Mouse (Mus musculus) forebrain, embryonic 15.5 days (tissue): ENCODE measurements around the gene Dhx8. TPM values are rescaled to one million over a fixed set of nuclear protein-coding genes. Genes with fewer than 3 reads are reported as not detected.

ENCODE experiments used
- ATAC-seq: fragments of 200-750 bp; cut with Nextera tagmentation; replicated peaks from 2 replicates; pipeline ENCODE4 v1.8.0; 2017; ENCODE audit warnings: mild to moderate bottlenecking, moderate TSS enrichment, moderate library complexity
- H3K27ac ChIP-seq: fragments of 300-500 bp; sonication (generic); replicated peaks from 2 replicates; pipeline ENCODE4 v1.5.1; 2015; ENCODE audit warnings: mild to moderate bottlenecking, inconsistent platforms
- H3K27me3 ChIP-seq: fragments of 300-500 bp; sonication (generic); 2 replicates; pipeline ENCODE4 v1.6.1; 2015; ENCODE audit warnings: inconsistent platforms
- H3K36me3 ChIP-seq: fragments of 300-500 bp; sonication (generic); 2 replicates; pipeline ENCODE4 v1.6.1; 2015; ENCODE audit warnings: mild to moderate bottlenecking, inconsistent platforms
- H3K4me1 ChIP-seq: fragments of 300-500 bp; sonication (generic); 2 replicates; pipeline ENCODE4 v1.6.1; 2015; ENCODE audit warnings: inconsistent platforms
- H3K4me2 ChIP-seq: fragments of 300-500 bp; sonication (generic); replicated peaks from 2 replicates; pipeline ENCODE4 v1.6.1; 2015; ENCODE audit warnings: mild to moderate bottlenecking, inconsistent platforms
- H3K4me3 ChIP-seq: fragments of 300-500 bp; sonication (generic); 2 replicates; pipeline ENCODE4 v1.5.1; 2015; ENCODE audit warnings: mild to moderate bottlenecking, inconsistent platforms
- H3K9ac ChIP-seq: fragments of 300-500 bp; sonication (generic); replicated peaks from 2 replicates; pipeline ENCODE4 v1.6.1; 2015; ENCODE audit warnings: mild to moderate bottlenecking, inconsistent platforms
- H3K9me3 ChIP-seq: fragments of 300-500 bp; sonication (generic); 2 replicates; pipeline ENCODE4 v1.6.1; 2016; ENCODE audit warnings: inconsistent platforms
- WGBS: fragments of 180-500 bp; shearing (Covaris S2); methylation state at CpG from one replicate; pipeline ENCODE4 v1.1.7; 2015; ENCODE audit warnings: mixed read lengths; 5-methylcytosine and 5-hydroxymethylcytosine counted together
- polyA plus RNA-seq: library from polyadenylated mRNA; unstranded; fragments of >200 nt; fragmentation: Nextera tagmentation; extraction: Ambion mirVana; gene quantifications from 2 replicates; pipeline ENCODE4 v1.2.1, GENCODE M21; 2015

Gene Dhx8
- polyA plus RNA-seq, 1 experiment from 2014 or later: 40.0 TPM

DNA sequence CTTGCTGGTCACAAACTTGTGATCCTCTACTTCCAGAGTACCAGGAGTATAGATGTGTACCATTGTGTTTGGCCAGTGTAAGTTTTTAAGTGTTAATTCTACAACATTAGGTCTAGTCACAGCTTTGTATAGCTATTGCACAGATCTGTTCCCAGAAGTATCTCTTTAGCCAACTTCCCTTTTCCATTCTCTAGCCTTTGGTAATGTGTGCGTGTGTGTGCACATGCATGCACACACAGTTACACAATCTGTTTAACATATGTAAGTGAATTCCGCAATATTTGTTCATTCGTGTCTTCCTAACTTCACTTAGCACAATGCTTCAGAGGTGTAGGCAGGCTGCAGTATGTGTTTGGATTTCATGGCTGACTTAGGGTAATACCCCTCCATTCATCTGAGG is 26.8 kb downstream of the Dhx8 start:
- Histone ChIP-seq H3K27me3 (no peaks in the 10 kb centered on the region), H3K4me2 (no peak overlapping the region), H3K4me3 (no peak overlapping the region), H3K36me3 (peaks cover 84% of the 10 kb centered on the region), H3K9ac (no peak overlapping the region), H3K4me1 (no peaks in the 10 kb centered on the region), H3K9me3 (no peaks in the 10 kb centered on the region), H3K27ac (no peak overlapping the region)
- ATAC-seq: no peak
- 96% methylated on average over 3 of the region's 3 CpGs for WGBS

- no peak overlapping the region for H3K9ac ChIP-seq
- no peaks in the 10 kb centered on the region for H3K9me3 ChIP-seq
- no peaks in the 10 kb centered on the region for H3K27me3 ChIP-seq
- no peak overlapping the region for H3K27ac ChIP-seq
- H3K4me1 ChIP-seq: no peaks in the 10 kb centered on the region
- H3K36me3 ChIP-seq: peaks cover 83% of the 10 kb centered on the region
- no peak overlapping the region for H3K4me2 ChIP-seq
- ATAC-seq: no peak
- H3K4me3 ChIP-seq: no peak overlapping the region
- WGBS: 50% methylated on average over 7 of the region's 7 CpGs
Observed at GRCm38 (mm10) chr11:101763723-101764122, 31.0 kb downstream of the Dhx8 start.

DNA sequence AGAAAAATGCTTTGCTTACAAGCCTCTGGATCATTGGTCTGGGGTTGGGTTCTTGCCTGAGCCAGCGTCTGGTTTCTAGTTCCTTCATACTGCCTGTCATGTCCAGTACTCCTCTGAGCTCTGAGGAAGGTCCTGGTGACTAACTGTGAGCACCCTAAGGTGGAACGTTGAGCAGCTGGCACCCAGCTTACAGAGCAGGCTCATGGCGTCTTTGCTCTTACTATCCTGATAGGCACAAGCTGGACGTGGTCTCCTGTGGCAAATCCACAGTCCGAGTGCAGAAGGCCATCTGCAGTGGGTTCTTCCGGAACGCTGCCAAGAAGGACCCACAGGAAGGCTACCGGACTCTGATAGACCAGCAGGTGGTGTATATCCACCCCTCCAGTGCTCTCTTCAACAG is 31.8 kb downstream of the Dhx8 start:
- H3K9me3 ChIP-seq: no peaks in the 10 kb centered on the region
- no peaks in the 10 kb centered on the region for H3K27me3 ChIP-seq
- no peaks in the 10 kb centered on the region for H3K4me1 ChIP-seq
- no peak overlapping the region for H3K9ac ChIP-seq
- WGBS: 94% methylated on average over 8 of the region's 8 CpGs
- H3K4me2 ChIP-seq: no peak overlapping the region
- H3K36me3 ChIP-seq: peaks cover 76% of the 10 kb centered on the region
- H3K27ac ChIP-seq: no peak overlapping the region
- no peak for ATAC-seq
- no peak overlapping the region for H3K4me3 ChIP-seq

GRCm38 (mm10) chr11:101767326-101767725 is 34.6 kb downstream of the Dhx8 start:
- Histone ChIP-seq H3K36me3 (peaks cover 58% of the 10 kb centered on the region), H3K9ac (no peak overlapping the region), H3K4me1 (peaks cover 2% of the 10 kb centered on the region), H3K4me3 (no peak overlapping the region), H3K9me3 (no peaks in the 10 kb centered on the region), H3K4me2 (no peak overlapping the region), H3K27ac (no peak overlapping the region), H3K27me3 (no peaks in the 10 kb centered on the region)
- WGBS: 63% methylated on average over 5 of the region's 5 CpGs
- no peak for ATAC-seq

- H3K9ac ChIP-seq: no peak overlapping the region
- H3K27me3 ChIP-seq: no peaks in the 10 kb centered on the region
- peaks cover 9% of the 10 kb centered on the region for H3K4me1 ChIP-seq
- no peak overlapping the region for H3K4me3 ChIP-seq
- no peaks in the 10 kb centered on the region for H3K9me3 ChIP-seq
- ATAC-seq: no peak
- 94% methylated on average over 6 of the region's 6 CpGs for WGBS
- H3K36me3 ChIP-seq: peaks cover 46% of the 10 kb centered on the region
- H3K4me2 ChIP-seq: no peak overlapping the region
- H3K27ac ChIP-seq: no peak overlapping the region
Observed at GRCm38 (mm10) chr11:101768721-101769120, 36.0 kb downstream of the Dhx8 start.

GRCm38 (mm10) chr11:101770266-101770665 is 37.5 kb downstream of the Dhx8 start:
- ATAC-seq: no peak
- Histone ChIP-seq H3K4me2 (no peak overlapping the region), H3K36me3 (peaks cover 33% of the 10 kb centered on the region), H3K4me1 (peaks cover 9% of the 10 kb centered on the region), H3K27me3 (peaks cover 3% of the 10 kb centered on the region; the same call in 1 of the 2 replicates), H3K9me3 (no peaks in the 10 kb centered on the region), H3K4me3 (no peak overlapping the region), H3K9ac (no peak overlapping the region), H3K27ac (no peak overlapping the region)
- WGBS: 90% methylated on average over 12 of the region's 12 CpGs

DNA sequence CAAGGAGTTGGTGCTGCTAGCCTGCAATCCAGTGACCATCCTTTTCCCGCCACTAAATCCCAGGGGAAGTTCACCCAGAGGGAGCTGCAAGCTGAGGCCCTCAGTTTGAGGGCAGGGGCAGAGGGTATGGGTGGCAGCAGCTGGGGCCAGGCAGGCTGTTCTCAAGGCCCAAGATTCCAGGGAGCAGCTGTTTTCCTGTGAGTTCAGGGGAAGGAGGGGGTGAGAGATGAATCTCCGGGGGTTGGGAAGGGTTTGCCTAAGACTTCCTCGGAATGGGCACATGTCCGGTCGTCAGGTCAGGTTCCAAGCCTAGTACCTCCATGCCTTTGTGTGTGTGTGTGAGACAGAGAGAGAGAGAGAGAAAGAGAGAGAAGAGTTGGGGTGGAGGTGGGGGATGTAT is 39.3 kb downstream of the Dhx8 start:
- Histone ChIP-seq H3K9me3 (no peaks in the 10 kb centered on the region), H3K4me3 (no peak overlapping the region), H3K36me3 (peaks cover 17% of the 10 kb centered on the region), H3K27ac (no peak overlapping the region), H3K4me1 (peaks cover 9% of the 10 kb centered on the region), H3K4me2 (peak overlapping the region; percentile 41), H3K9ac (no peak overlapping the region), H3K27me3 (peaks cover 3% of the 10 kb centered on the region; the same call in 1 of the 2 replicates)
- WGBS: 8% methylated on average over 5 of the region's 5 CpGs
- no peak for ATAC-seq

GRCm38 (mm10) chr11:101772449-101772848 is 39.7 kb downstream of the Dhx8 start:
- Histone ChIP-seq H3K27me3 (peaks cover 3% of the 10 kb centered on the region; the same call in 1 of the 2 replicates), H3K27ac (no peak overlapping the region), H3K4me2 (peak overlapping the region; percentile 41), H3K9me3 (no peaks in the 10 kb centered on the region), H3K9ac (peak overlapping the region; percentile 35), H3K36me3 (peaks cover 12% of the 10 kb centered on the region), H3K4me1 (peaks cover 9% of the 10 kb centered on the region), H3K4me3 (peak overlapping the region; percentile 29)
- WGBS: under 1% methylated on average over 16 of the region's 16 CpGs
- ATAC-seq: no peak

DNA sequence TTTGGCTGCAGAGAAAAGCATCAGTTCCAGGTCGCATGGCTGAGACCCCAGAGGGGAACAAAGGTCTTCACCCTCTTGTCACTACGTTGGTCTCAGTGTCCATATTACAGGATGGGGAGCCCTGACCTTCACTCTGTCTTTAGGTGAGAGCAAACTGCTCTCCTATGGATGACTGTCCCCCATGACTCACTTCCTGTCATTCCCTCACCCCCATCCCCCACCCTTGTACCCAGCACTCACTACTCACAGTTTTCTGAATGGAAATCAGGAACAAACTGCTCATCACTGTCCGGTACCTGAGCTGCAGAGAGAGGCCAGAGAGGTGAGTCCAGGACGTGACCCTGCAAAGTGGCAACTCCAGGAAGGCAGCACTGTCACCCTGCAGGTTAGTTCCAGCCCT is 44.1 kb downstream of the Dhx8 start:
- H3K4me3 ChIP-seq: no peak overlapping the region
- no peaks in the 10 kb centered on the region for H3K9me3 ChIP-seq
- peaks cover 15% of the 10 kb centered on the region for H3K27me3 ChIP-seq
- no peak for ATAC-seq
- no peak overlapping the region for H3K4me2 ChIP-seq
- H3K9ac ChIP-seq: no peak overlapping the region
- H3K36me3 ChIP-seq: no peaks in the 10 kb centered on the region
- 62% methylated on average over 4 of the region's 4 CpGs for WGBS
- H3K4me1 ChIP-seq: peaks cover 9% of the 10 kb centered on the region
- no peak overlapping the region for H3K27ac ChIP-seq

GRCm38 (mm10) chr11:101783135-101783534 is 50.4 kb downstream of the Dhx8 start:
- H3K9me3 ChIP-seq: no peaks in the 10 kb centered on the region

DNA sequence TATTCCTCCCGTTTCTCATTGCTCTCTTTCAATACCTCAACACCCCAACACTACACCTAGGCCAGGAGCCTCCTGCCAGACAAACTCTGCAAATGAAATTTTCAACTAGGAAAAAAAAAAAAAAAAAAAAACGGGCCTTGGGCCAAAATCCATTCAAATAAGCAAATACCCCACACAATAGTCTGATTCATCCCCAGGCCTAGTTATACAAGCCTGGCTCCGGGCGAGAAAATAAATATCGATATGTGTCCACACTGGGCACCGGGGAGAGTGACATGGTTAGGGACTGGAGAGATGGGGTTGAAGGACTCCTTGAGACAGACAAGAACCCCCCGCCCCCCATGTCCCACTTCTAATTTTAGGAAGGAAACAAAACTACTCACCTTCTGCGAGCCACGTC is 50.9 kb downstream of the Dhx8 start:
- Histone ChIP-seq H3K4me2 (peak overlapping the region; percentile 96), H3K9ac (no peak overlapping the region), H3K4me3 (peak overlapping the region; percentile 53), H3K36me3 (no peaks in the 10 kb centered on the region), H3K9me3 (no peaks in the 10 kb centered on the region), H3K27ac (no peak overlapping the region), H3K27me3 (peaks cover 73% of the 10 kb centered on the region), H3K4me1 (peaks cover 26% of the 10 kb centered on the region)
- ATAC-seq: no peak
- WGBS: 14% methylated on average over 9 of the region's 9 CpGs

More at GRCm38 (mm10) chr11:101783135-101783534, 50.4 kb downstream of the Dhx8 start:
- H3K27me3 ChIP-seq: peaks cover 69% of the 10 kb centered on the region
- H3K9ac ChIP-seq: no peak overlapping the region
- no peaks in the 10 kb centered on the region for H3K36me3 ChIP-seq
- ATAC-seq: no peak
- no peak overlapping the region for H3K4me3 ChIP-seq
- H3K4me2 ChIP-seq: no peak overlapping the region
- H3K27ac ChIP-seq: no peak overlapping the region
- peaks cover 26% of the 10 kb centered on the region for H3K4me1 ChIP-seq
- WGBS: 35% methylated on average over 1 of the region's 1 CpGs

DNA sequence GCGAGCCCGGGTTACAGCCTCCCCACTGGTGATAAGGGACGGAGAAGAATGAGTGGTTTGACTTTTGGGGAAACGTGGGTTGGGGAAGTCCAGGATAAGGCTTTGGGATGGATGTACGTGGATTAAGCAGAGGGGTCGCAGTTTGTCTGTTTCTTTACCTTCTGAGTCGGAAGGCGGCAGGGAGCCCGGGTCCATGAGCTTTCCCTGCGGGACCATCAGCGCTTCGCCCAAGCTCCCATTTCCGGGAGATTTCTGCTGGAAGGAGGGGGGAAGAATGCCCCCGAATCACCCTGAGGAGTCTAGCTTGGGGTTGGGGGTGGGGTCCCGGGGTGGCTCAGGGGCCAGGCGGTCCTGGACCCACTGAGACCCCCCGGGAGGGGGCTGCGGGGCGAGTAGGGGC is 51.4 kb downstream of the Dhx8 start:
- Histone ChIP-seq H3K9me3 (no peaks in the 10 kb centered on the region), H3K9ac (peak overlapping the region; percentile 44), H3K4me2 (peak overlapping the region; percentile 96), H3K27me3 (peaks cover 73% of the 10 kb centered on the region), H3K4me1 (peaks cover 26% of the 10 kb centered on the region), H3K27ac (no peak overlapping the region), H3K4me3 (peak overlapping the region; percentile 53), H3K36me3 (no peaks in the 10 kb centered on the region)
- under 1% methylated on average over 19 of the region's 19 CpGs for WGBS
- no peak for ATAC-seq

- peak overlapping the region; percentile 46; the same call in 1 of the 2 replicates for H3K27ac ChIP-seq
- under 1% methylated on average over 64 of the region's 67 CpGs for WGBS
- H3K9me3 ChIP-seq: no peaks in the 10 kb centered on the region
- H3K36me3 ChIP-seq: no peaks in the 10 kb centered on the region
- peak overlapping the region; percentile 44 for H3K9ac ChIP-seq
- ATAC-seq: peak; percentile 74
- H3K27me3 ChIP-seq: peaks cover 73% of the 10 kb centered on the region
- H3K4me1 ChIP-seq: peaks cover 26% of the 10 kb centered on the region
- H3K4me3 ChIP-seq: peak overlapping the region; percentile 53
- peak overlapping the region; percentile 96 for H3K4me2 ChIP-seq
Observed at GRCm38 (mm10) chr11:101784488-101785142, 51.9 kb downstream of the Dhx8 start.
